In the genomic region with DNA sequence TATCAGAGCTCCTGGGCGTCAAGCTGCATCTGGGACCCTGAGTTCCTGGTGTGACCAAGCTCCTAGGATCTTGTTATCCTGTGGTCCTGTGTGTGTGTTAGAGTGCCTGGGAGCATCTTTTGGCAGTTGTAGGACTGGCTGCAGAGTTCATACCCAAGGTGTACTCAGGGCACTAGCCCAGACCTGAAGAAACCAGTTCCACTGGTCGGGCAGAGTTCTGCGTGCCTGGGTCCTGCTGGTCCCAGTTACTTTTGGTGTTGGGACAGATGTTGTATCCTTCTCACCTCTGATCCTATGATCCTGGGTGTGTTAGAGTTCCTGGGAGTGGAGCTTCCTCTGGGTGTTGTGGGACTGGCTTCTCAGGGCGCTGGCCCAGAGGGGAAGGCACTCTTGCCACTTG, we compare ENCODE assay signal across 20 mouse cellular contexts. TPM values are rescaled to one million over a fixed set of nuclear protein-coding genes. Genes with fewer than 3 reads are reported as not detected.
DNase-seq lines count a peak whose midpoint lies in the region; ATAC-seq lines count a peak whose summit lies in the region.
"Had no signal": no experiment of that assay in that cellular context is flagged by ENCODE, and none has a peak within 500 bp of the region (broad histone marks: within the 10 kb centered on the region; RNA-seq: fewer than 3 reads in every experiment).

No protein-coding gene starts in this region.

- ATAC-seq in activated CD4-positive, CD25-positive, alpha-beta regulatory T cell, adult 4 months = no peak
- ATAC-seq: forebrain, embryonic 14.5 days; forebrain, postnatal 0 days; Patski had no signal

- DNase-seq in urinary bladder, adult 18-20 months (ENCODE audit: low spot score in 2 of 2) = peak; percentile 23 to 29
- DNase-seq in urinary bladder, postnatal 4 days (ENCODE audit: low spot score in 2 of 2) = no peak
- DNase-seq in fat pad, adult 2 months (ENCODE audit: extremely low read depth, low read depth, low spot score) = peak; percentile 11
- DNase-seq in urinary bladder, postnatal 25 days (ENCODE audit: low spot score) = peak; percentile 47
- DNase-seq in left cerebral cortex, adult 9 months (ENCODE audit: low spot score in 2 of 2) = no peak
- DNase-seq: adrenal gland, adult 8-10 months; adrenal gland, postnatal 25 days; B cell, adult 2 months; cerebellum, adult 11-12 months; cerebellum, adult 9-10 months; cerebellum, postnatal 14 days; forebrain, postnatal 0 days; gastrocnemius, adult 2 months; gastrocnemius, postnatal 14 days; heart, adult 2 months; heart, postnatal 14 days had no signal

RNA-seq across cellular contexts. Expression of gene Tpp2, which starts 30.9 kb away (rescaled TPM):
- polyA plus RNA-seq in activated CD4-positive, CD25-positive, alpha-beta regulatory T cell, adult 4 months (2017; shearing (Covaris generic)) = 100 to 1,000 TPM; 111 to 114 TPM

RNA-seq across cellular contexts. Expression of gene Mettl21c, which starts 55.5 kb away (rescaled TPM):
- polyA plus RNA-seq in activated CD4-positive, CD25-positive, alpha-beta regulatory T cell, adult 4 months (2017; shearing (Covaris generic)) = 1 to 10 TPM in 1 of 2 experiments, under 1 TPM in 1; 0.59 to 2.4 TPM
- polyA plus RNA-seq: G1E; heart, adult 2 months had no signal

Comparison
In these comparisons a context has a peak if more than half of its experiments do, and no peak if none do; other contexts are left out.
1. DNase-seq: peak in urinary bladder, adult 18-20 months (2 of 2), fat pad, adult 2 months (single experiment) and urinary bladder, postnatal 25 days (single experiment); none in urinary bladder, postnatal 4 days (0 of 2) and left cerebral cortex, adult 9 months (0 of 2).